Mouse (Mus musculus): ENCODE measurements around the gene Ybx2.
A peak's percentile ranks its signal among the peaks of the same experiment; 100 is the strongest.
"Not testable (repeated sequence)": the region's sequence is repeated elsewhere in the genome, so short reads cannot be mapped to it uniquely, and the experiment has no call there.

Gene Ybx2

GRCm38 (mm10) chr11:69934169-69934568 is 1.4 kb upstream of the Ybx2 start:
- DNase-seq (ENCODE audit: low read depth in 1 of 2, low spot score in 2 of 2): peak; percentile 70 to 82

- no peak for DNase-seq (ENCODE audit: low read depth in 1 of 2, low spot score in 2 of 2)
These were observed 915 bp upstream of the Ybx2 start for GRCm38 (mm10) chr11:69934681-69935080.

GRCm38 (mm10) chr11:69936156-69936555 is 560 bp downstream of the Ybx2 start:
- DNase-seq (ENCODE audit: low read depth in 1 of 2, low spot score in 2 of 2): no peak

- no peak for DNase-seq (ENCODE audit: low read depth in 1 of 2, low spot score in 2 of 2)
These were observed 1.2 kb downstream of the Ybx2 start for GRCm38 (mm10) chr11:69936714-69937347.

DNA sequence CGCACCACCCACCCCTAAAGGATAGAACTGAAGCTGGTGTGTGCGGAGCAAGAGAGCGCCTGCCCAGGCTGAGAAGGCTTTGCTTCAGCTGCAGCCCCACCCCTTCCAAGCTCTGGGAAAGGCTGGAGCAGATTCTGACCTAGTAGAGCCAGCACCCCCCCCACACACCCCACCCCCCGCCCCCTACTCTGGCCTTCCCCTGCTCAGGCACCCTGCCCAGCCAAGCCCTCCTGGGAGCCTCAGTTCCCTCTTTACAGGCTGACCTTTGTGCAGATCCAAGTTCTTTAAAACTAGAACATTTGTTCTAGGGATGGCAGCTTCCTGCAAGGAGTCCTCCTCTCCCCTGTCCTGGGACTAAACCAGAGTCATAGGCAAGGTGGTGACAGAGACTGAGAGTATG is 1.8 kb downstream of the Ybx2 start:
- no peak for DNase-seq (ENCODE audit: low read depth in 1 of 2, low spot score in 2 of 2)

DNA sequence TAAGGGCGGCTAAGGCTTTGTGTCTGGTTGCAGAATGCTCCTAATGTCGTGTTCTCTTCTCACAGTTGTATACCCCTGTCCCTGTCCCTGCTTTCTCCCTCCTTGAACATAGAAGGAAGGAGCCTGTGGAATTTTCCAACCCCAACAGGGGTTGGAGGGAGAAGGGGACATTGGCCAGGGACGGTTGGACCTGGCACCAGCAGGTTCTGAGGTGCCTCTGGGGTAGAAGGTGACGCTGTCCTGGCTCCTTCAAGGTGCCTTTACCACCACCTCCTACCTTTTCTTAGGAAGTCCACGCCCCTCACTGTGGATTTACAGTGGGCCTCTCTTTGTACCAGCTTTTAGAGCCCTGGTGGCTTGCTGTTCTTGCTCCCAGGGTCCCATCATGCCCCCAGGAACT is 2.2 kb downstream of the Ybx2 start:
- DNase-seq (ENCODE audit: low read depth in 1 of 2, low spot score in 2 of 2): no peak

DNA sequence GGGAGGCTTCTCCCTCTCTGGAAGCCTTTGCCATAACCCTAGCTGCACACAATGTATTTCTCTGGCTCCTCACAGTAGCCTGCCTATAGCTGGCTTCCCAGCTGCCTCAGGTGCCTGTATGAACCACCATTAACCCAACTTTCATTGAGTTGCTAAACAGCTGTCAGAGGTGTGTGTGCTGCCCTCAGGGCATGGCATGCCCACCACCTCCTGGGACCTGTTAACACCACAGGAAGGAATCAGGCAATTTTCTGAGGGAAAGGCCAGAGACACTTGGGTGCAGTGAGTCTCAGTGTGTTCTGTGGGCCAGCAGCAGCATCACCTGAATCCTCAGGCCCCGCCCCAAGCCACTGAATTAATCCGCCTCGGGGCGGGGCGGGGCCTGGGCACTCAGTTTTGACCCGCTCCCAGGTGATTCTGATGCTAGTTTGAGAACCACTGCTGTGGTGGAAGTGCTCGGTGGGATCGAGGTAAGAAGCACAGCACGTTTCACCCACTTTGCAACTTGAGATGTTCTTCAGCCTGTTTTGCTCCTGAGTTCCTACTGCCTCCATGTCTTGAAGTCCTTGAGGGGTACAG is 2.9 kb downstream of the Ybx2 start:
- DNase-seq (ENCODE audit: low read depth in 1 of 2, low spot score in 2 of 2): no peak

- DNase-seq (ENCODE audit: low read depth in 1 of 2, low spot score in 2 of 2): no peak
These were observed 3.6 kb downstream of the Ybx2 start for GRCm38 (mm10) chr11:69939181-69939580.

- DNase-seq (ENCODE audit: low read depth in 1 of 2, low spot score in 2 of 2): no peak
These were observed 4.1 kb downstream of the Ybx2 start for GRCm38 (mm10) chr11:69939731-69940130.

DNA sequence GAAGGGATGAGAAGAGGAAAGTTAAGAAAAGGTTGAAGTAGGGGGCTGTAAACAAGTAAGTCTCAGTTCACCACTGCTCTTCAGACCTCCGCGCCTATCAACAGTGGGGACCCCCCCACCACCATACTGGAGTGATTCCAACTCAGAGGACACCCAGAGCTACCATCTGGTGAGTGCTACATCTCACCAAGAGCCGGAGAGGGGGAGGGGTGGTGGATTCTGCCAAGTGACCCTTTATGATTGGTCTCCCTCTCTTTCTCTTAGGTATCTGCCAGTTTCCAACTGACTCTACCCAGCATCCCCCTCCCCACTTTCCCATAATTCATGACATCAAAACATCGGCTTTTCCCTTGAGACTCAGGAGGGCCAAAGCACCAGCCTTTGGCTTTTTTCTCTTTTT is 5.4 kb downstream of the Ybx2 start:
- no peak for DNase-seq (ENCODE audit: low read depth in 1 of 2, low spot score in 2 of 2)

- no peak for DNase-seq (ENCODE audit: low read depth in 1 of 2, low spot score in 2 of 2)
These were observed 9.6 kb downstream of the Ybx2 start for GRCm38 (mm10) chr11:69945216-69945615.

DNA sequence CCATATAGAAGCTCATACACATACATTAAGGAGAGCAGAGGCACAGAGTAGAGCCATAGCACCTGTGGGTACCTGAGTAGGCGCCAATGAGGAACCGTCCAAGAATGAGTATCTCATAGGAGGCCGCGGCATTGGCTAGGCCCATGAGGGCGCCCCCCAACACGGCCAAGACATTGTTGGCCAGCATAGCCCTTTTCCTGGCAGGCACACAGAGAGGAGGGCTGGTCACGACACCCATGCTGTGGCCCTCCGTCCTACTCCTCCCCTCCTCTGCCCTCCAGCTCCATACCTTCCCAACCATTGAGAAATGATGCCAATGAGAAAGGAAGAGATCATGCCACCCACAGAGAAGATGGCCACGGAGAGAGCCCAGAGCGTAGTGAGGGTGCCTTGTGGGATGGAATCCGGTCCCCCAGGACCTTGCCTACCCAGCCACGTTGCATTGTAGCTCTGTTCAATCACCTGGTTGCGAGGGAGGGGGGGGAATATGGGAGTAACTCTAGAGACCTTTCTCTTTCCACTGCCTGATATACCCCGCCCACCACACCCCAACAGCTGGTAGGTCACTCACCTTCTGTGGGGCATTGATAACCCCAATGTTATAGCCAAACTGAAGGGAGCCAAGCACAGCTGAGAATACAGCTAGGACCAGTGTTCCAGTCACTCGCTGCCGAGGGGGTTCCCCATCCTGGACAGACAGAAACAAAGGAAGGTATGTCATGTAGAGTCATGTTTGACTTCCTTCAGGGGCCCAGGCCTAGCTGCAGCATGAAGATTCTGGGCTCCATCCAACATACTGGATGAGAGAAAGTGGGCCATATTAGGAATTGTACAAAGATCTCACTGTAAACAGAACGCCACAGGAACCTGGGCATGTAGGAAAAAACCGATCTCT is 10.6 kb downstream of the Ybx2 start:
- DNase-seq (ENCODE audit: low read depth in 1 of 2, low spot score in 2 of 2): no peak

DNA sequence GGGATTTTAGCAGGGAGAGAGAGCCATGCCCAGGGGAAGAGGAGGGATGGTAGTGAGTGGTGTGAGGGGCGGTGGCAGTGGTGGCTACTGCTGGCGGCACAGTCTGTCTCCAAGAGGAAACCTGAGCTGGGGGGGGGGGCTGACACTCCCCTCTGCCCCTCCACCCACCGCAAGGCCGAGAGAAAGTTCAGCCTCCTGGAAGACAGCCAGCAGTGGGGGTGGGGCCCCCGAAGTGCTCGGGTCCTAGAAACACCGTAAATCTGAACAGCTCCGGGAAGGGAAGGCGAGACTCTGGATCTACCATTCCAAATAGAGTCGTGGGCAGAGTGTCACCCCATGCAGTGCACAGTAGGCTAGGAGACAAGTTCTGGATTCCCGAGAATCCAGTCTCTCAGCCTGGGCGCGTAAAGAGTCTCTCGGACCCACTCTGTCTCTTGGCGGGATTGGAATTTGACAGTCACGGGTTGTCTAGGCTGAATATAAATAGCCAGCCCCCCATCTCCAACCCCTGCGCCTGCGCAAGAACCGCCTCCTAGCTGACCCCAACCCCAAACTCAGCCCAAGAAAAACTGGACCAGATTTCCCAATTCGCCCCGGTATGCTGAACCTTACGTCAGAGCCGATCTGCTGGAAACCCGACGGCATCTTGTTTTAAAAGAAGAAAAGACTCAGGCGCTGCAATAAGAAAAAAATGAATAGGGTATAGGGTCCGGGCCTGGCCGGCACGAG is 11.9 kb downstream of the Ybx2 start:
- DNase-seq (ENCODE audit: low read depth in 1 of 2, low spot score in 2 of 2): no peak

- DNase-seq (ENCODE audit: low read depth in 1 of 2, low spot score in 2 of 2): peak in 1 of 2 experiments; percentile 63
These were observed 12.6 kb downstream of the Ybx2 start, which contains the start of gene Slc2a4 for GRCm38 (mm10) chr11:69948066-69948762. Gene Slc2a4, minus strand, starts transcription at chr11:69948188.

GRCm38 (mm10) chr11:69948763-69949150 is 13.2 kb downstream of the Ybx2 start:
- peak; percentile 70 to 79 for DNase-seq (ENCODE audit: low read depth in 1 of 2, low spot score in 2 of 2)

- DNase-seq (ENCODE audit: low read depth in 1 of 2, low spot score in 2 of 2): no peak
These were observed 15.3 kb downstream of the Ybx2 start for GRCm38 (mm10) chr11:69950807-69951459.

DNA sequence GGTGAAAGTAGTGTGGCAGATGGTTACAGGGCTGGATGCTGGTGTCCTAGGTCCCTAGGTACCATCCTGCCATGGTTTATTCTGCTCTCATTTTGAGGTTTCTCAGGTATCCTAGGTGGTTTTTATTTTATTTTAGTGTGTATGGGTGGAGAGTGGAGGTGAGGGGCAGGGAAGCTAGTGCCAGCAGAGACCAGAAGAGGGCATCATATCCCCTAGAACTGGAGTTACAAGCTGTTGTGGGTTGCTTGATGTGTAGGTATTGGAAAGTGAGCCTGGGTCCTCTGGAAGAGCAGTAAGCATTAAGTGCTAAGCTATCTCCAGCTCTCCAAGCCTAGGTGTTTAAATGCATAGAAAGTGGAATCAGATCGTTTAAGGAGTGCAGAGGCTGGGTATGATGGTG is 16.7 kb downstream of the Ybx2 start:
- DNase-seq (ENCODE audit: low read depth in 1 of 2, low spot score in 2 of 2): no peak

- no peak for DNase-seq (ENCODE audit: low read depth in 1 of 2, low spot score in 2 of 2)
These were observed 17.8 kb downstream of the Ybx2 start for GRCm38 (mm10) chr11:69953267-69953915.

- not testable (repeated sequence) for DNase-seq (ENCODE audit: low read depth in 1 of 2, low spot score in 2 of 2)
These were observed 20.0 kb downstream of the Ybx2 start for GRCm38 (mm10) chr11:69955618-69956017.

DNA sequence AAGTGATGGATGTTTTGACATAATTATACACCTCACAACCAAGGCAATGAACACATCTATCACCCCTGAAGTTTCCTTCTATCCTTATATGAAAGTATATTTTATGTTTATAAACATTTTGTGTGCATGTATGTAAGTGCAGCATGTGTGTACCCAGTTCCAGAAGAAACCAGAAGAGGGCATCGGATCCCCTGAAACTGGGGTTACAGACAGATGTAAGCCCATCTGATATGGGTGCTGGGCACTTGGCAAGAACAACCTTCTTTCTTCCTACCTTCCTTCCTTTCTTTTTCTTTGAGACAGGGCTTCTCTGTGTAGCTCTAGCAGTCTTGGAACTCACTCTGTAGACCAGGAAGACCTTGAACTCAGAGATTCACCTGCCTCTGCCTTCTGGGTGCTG is 20.6 kb downstream of the Ybx2 start:
- no peak for DNase-seq (ENCODE audit: low read depth in 1 of 2, low spot score in 2 of 2)

Measured in monocyte, adult 2 months (primary cell).